Mouse (Mus musculus): ENCODE measurements at regions not wholly inside any gene's neighbourhood (a gene's known extent, or its start where the extent isn't known, plus 50 kb on each side); places are given as distances from the start of the nearest gene placed in this dataset.
A peak's percentile ranks its signal among the peaks of the same experiment; 100 is the strongest.

DNA sequence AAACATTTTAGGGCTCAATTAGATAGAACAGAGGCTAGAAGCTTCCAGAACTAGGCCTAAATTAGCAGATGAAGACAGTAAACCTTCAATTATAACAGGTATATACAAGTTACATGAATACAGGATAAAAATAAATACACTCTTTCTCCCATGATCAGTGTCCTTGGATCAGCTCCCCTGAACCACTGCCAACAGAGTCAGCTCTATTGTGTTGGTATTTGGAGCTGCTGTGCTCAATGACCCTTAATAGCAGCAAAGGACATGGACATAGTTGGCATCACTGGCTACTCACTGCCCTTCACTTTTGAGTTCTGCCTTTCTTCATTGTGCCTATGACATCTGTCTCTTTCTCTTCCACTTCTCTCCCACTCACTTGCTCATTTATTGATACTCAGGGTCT lies 639.1 kb upstream of the 4921530L21Rik start:
- DNase-seq (ENCODE audit: inconsistent ontology term): peak; percentile 47

DNA sequence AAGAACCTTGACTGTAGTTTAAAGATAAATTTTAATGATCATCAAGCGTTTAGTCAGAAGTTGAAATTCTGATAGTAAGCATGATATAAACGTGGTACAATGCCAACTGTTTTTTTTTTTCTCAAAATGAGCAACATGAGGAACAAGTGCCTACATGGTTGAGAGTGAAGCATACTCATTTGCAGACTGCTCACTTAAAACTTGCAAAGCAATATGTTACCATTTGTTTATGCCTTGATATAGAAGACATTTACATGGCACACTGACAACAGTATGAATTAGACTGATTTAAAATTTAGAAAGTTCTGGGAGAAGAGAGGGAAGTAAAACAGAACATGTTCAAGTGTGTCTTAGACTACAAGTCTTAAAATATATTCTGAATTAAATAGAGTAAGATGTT lies 632.2 kb upstream of the 4921530L21Rik start:
- DNase-seq (ENCODE audit: inconsistent ontology term): no peak

DNA sequence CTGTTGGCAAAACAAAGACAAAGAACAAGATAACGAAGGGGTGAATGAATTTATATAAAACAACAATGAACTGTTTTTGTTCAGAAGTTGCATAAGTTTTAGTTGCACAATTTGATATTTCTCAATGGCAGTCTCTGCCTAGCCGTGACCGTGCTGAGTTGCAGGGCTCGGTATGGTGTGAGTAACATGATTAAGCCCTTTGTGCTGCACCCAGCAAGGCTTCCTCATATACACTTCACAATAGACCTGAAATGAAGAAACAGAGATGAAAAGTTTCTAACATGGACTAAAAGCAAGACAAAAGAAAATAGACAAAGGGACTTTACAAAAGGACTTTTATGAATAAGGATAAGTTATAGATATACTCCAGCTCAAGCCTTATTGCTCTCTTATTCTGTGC lies 624.9 kb upstream of the 4921530L21Rik start:
- DNase-seq (ENCODE audit: inconsistent ontology term): no peak

DNA sequence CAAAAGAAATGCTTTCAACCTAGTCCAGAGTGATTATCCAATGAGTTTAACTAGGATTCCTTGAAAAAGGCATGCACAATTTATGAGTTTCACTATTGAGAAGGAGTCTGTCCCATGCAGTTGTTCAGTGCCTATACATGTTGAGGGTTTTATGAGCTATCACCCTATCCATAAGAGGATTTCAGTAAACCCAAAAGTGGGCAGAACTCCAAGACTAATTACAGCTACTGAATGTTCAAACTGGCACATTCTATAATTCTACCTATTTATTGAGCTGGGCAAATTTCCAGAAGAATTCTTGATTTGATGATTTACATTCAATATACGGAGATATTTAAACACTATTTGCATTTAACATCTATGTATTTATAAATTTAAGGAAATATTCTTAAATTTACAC lies 599.6 kb upstream of the 4921530L21Rik start:
- no peak for DNase-seq (ENCODE audit: inconsistent ontology term)

DNA sequence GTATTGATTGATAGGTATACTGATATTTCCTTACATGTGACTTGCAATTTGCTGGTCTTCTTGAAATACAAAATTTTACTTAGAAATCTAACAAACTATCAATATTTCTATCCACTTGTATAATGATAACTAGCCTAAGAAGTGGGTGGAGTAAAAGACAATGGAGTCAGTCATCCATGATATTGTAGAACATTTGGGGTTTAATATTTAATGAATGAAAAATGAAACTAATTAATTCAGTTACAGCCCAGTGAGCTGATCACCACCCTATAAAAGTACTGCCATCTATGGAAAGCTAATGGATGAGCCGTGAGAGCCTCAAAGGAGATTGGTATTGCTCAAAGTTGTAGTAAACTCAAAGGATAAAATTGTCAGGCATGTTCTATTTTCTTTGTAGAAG lies 599.0 kb upstream of the 4921530L21Rik start:
- peak; percentile 40 for DNase-seq (ENCODE audit: inconsistent ontology term)

DNA sequence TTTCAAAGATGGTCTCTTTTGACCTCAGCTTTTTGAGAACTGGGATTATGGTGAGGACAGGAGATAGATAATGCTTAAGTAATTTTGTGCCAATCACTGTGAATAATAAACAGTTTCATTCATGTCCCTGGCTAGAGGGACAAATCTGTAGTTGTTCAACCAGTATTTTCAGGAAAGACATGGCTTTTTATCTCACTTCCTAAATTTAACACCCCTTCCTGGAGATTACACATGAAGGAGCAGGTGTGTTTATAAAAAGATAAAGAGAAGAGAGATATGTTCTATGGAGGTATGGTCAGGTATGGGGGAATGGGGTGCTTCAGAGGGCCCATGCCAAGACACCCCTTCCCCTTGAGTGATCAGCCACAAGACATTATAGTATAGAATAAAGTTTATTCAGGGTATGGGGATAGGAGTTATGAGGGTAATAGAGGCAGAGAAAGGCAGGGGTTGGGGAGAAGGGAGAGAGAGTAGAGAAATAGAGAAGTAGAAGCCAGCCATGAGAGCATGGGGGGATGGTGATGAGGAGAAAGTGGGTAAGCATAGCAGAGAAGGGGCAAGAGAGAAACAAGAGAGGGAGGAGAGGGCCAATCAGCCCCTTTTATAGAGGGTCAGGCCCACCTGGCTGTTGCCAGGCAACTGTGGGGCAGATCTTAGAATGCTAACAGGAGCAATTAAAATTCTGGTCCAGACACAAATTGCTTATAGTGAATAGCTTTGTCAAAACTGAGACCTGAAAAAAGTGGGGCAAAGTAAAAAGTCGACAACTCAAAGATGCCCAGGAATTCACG lies 566.7 kb upstream of the 4921530L21Rik start:
- no peak for DNase-seq (ENCODE audit: inconsistent ontology term)

DNA sequence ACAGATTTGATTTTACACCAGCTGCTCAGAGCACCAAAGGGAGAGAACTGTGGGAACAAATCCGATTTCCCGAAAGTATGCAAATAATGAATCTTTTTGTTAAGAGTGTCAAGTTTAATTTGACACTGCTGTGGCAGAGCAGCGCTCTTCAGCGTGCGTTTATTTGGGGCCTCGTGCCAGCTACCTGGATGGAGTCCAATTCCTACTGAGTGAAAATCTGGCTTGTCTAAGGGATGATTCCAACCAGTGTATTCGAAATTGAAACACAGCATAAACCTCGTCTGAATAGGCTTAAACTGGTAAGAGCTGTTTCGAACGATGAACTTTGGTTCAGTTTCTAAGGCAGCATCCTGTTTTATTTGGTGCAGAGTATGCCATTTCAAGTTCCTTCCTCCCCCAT lies 524.1 kb upstream of the 4921530L21Rik start:
- peak; percentile 87 for DNase-seq (ENCODE audit: inconsistent ontology term)

Measured in Muller cell, postnatal 12 days (primary cell).